Mouse (Mus musculus) gastrocnemius, postnatal 36 days (tissue): ENCODE results near the gene Hoxb7. TPM values are rescaled to one million over a fixed set of nuclear protein-coding genes. Genes with fewer than 3 reads are reported as not detected.

ENCODE experiments used
- DNase-seq, 2 experiments: peaks; one replicate each; pipeline ENCODE4 v3.0.0; 2022
- intact Hi-C: fragments of 180-260 bp; cut with DNase I; formaldehyde crosslinking; loops from one replicate; pipeline ENCODE4 v1.15.1; 2025
- total RNA-seq, 2 experiments: library from RNA; stranded (reverse); gene quantifications; 2 replicates each; pipeline ENCODE4 v1.2.3; 2021

Gene Hoxb7
- total RNA-seq, 2 experiments from 2014 or later, result 0.39 to 0.41 TPM

- no peak for DNase-seq
- intact Hi-C loops, result no loop called here
Measured at GRCm38 (mm10) chr11:96311097-96311496, 24.7 kb downstream of the Hoxb7 start.

GRCm38 (mm10) chr11:96311520-96312417 lies 25.3 kb downstream of the Hoxb7 start:
- DNase-seq, result no peak
- intact Hi-C loops, result no loop called here

GRCm38 (mm10) chr11:96313134-96313533 lies 26.7 kb downstream of the Hoxb7 start:
- DNase-seq, result no peak
- intact Hi-C loops, result no loop called here

- intact Hi-C loops, result no loop called here
- DNase-seq, result no peak
Measured at GRCm38 (mm10) chr11:96313806-96314428, 27.5 kb downstream of the Hoxb7 start.

GRCm38 (mm10) chr11:96314671-96315343 lies 28.4 kb downstream of the Hoxb7 start:
- intact Hi-C loops, result no loop called here
- DNase-seq, result no peak

GRCm38 (mm10) chr11:96315344-96315681 lies 28.9 kb downstream of the Hoxb7 start:
- DNase-seq, result no peak
- intact Hi-C loops, result no loop called here

GRCm38 (mm10) chr11:96316696-96317607 lies 30.5 kb downstream of the Hoxb7 start:
- intact Hi-C loops, result no loop called here
- DNase-seq, result no peak

- no peak for DNase-seq
- intact Hi-C loops, result no loop called here
Measured at GRCm38 (mm10) chr11:96317608-96318367, 31.4 kb downstream of the Hoxb7 start, which contains the start of gene Hoxb4. Gene Hoxb4 (plus strand): TSS chr11:96318267.

GRCm38 (mm10) chr11:96318368-96319070 lies 32.1 kb downstream of the Hoxb7 start:
- intact Hi-C loops, result no loop called here
- DNase-seq, result no peak

GRCm38 (mm10) chr11:96319071-96319902 lies 32.9 kb downstream of the Hoxb7 start:
- no peak for DNase-seq
- intact Hi-C loops, result no loop called here

GRCm38 (mm10) chr11:96319910-96320309 lies 33.5 kb downstream of the Hoxb7 start:
- intact Hi-C loops, result no loop called here
- DNase-seq, result no peak

- intact Hi-C loops, result no loop called here
- no peak for DNase-seq
Measured at GRCm38 (mm10) chr11:96320688-96321087, 34.3 kb downstream of the Hoxb7 start.

- intact Hi-C loops, result no loop called here
Measured at GRCm38 (mm10) chr11:96321846-96322245, 35.4 kb downstream of the Hoxb7 start.

GRCm38 (mm10) chr11:96322738-96323137 lies 36.3 kb downstream of the Hoxb7 start:
- intact Hi-C loops, result no loop called here
- no peak for DNase-seq

More at GRCm38 (mm10) chr11:96321846-96322245, 35.4 kb downstream of the Hoxb7 start:
- DNase-seq, result no peak

GRCm38 (mm10) chr11:96323154-96323553 lies 36.7 kb downstream of the Hoxb7 start, which contains the start of gene Hoxb3:
Gene Hoxb3 (plus strand): TSS chr11:96323326.
- intact Hi-C loops, result no loop called here

GRCm38 (mm10) chr11:96324125-96324524 lies 37.7 kb downstream of the Hoxb7 start:
- DNase-seq, result no peak
- intact Hi-C loops, result no loop called here

More at GRCm38 (mm10) chr11:96323154-96323553, 36.7 kb downstream of the Hoxb7 start, which contains the start of gene Hoxb3:
- no peak for DNase-seq

- intact Hi-C loops, result no loop called here
- no peak for DNase-seq
Measured at GRCm38 (mm10) chr11:96324965-96325364, 38.5 kb downstream of the Hoxb7 start.

- intact Hi-C loops, result no loop called here
- no peak for DNase-seq
Measured at GRCm38 (mm10) chr11:96325747-96326212, 39.4 kb downstream of the Hoxb7 start.
